Mouse (Mus musculus): ENCODE results near the gene Rad51ap1.

DNA sequence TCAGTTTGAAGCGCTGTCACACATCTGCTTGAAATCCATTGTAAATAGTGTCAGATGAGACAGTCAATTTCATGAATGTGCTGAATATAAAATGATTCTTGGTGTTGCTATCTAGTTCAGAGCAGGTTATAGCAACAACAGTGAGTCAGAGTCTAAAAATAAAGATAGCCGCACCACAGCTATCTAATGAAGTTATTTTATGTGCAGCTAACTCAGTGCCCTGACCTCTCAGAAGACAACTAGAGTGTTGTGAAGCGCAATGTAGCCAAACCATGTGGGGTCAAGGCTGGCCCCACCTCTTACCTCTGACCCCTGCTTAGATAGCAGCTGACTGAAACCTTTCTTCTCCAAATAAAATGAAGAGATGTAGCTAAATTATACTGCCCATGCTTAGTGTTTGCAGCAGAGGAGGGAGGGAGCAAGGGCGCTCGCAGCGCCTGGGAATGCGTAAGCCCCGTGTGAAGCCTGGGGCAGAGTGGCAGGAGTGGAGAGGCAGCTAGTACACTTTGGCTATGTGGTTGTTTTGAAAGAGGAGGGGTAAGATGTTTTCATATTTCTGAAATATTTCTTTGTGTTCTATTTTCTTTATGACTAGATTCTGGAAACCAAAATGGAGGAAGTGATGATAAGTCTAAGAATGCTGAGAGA is 22.1 kb upstream of the Rad51ap1 start:
- TF ChIP-seq POU5F1 (IDR thresholded peaks at IDR 0.05; ENCODE audit: borderline replicate concordance, low read length): no peak
- TF ChIP-seq CTCF (conservative IDR thresholded peaks at IDR 0.05; ENCODE audit: low read length): no peak
